Mouse (Mus musculus) pancreas, adult 10 weeks (tissue): ENCODE results near the gene Nus1. TPM values are rescaled to one million over a fixed set of nuclear protein-coding genes. Genes with fewer than 3 reads are reported as not detected.

ENCODE experiments used
- polyA plus RNA-seq: library from polyadenylated mRNA; stranded (reverse); fragments of 350-450 nt; fragmentation: Illumina TruSeq; extraction: RNeasy Lipid Tissue Mini Kit (QIAGEN cat#74804); gene quantifications from one replicate; pipeline ENCODE4 v1.2.3, GENCODE M21; 2015; ENCODE audit warnings: low read depth, low replicate concordance; ENCODE audit not compliant: insufficient read depth

Nus1 gene
- polyA plus RNA-seq: 8.9 TPM

GRCm38 (mm10) chr10:52417299-52417997, at the start of gene Nus1:
Gene Nus1, plus strand, starts transcription at chr10:52417547.

GRCm38 (mm10) chr10:52381845-52382591, 35.3 kb upstream of the Nus1 start, which contains the start of gene Gopc:
Gene Gopc, minus strand, starts transcription at chr10:52382124.

GRCm38 (mm10) chr10:52388922-52389430, 28.4 kb upstream of the Nus1 start, which contains the start of gene Nepn:
Gene Nepn, plus strand, starts transcription at chr10:52388972.

Other genes with a start within 250 kb of the Nus1 start
- gene Ros1, start 222.3 kb upstream of the Nus1 start, polyA plus RNA-seq: not detected
- 4.7 TPM for gene Dcbld1, start 183.9 kb upstream of the Nus1 start, polyA plus RNA-seq
- gene Gm26741, start 58.8 kb upstream of the Nus1 start, polyA plus RNA-seq: not detected
- 4.7 TPM for gene Gopc, start 35.4 kb upstream of the Nus1 start, polyA plus RNA-seq
- not detected for gene Nepn, start 28.6 kb upstream of the Nus1 start, polyA plus RNA-seq